Mouse (Mus musculus): ENCODE results near the gene Gm10490. TPM values are rescaled to one million over a fixed set of nuclear protein-coding genes. Genes with fewer than 3 reads are reported as not detected.
"Not testable (repeated sequence)": the region's sequence is repeated elsewhere in the genome, so short reads cannot be mapped to it uniquely, and the experiment has no call there.

The Gm10490 gene
- not detected in 2 replicates for polyA plus RNA-seq (2015; fragmentation: Nextera tagmentation; extraction: Ambion mirVana)

DNA sequence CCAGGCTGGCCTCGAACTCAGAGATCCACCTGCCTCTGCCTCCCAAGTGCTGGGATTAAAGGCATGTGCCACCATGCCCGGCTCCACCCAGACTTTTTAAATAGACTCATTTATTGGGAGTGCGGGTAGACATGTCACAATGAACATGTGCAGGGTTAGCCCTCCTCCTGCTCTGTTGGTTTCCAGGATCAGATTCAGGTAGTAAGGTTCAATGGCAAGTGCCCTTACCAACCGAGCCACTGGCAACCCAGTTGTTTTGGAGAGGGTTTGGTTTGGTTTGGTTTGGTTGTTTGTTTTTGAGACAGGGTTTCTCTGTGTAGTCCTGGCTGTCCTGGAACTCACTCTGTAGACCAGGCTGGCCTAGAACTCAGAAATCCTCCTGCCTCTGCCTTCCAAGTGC, at the start of gene Gm10490:
Gene Gm10490 (plus strand): TSS at position 301 of the 400 bp plus-strand sequence.
- not testable (repeated sequence) for H3K27ac ChIP-seq; H3K4me2 ChIP-seq (replicated peaks); ATAC-seq (ENCODE audit: low FRiP score, low read depth); H3K9ac ChIP-seq; H3K9me3 ChIP-seq; H3K27me3 ChIP-seq; H3K4me1 ChIP-seq; H3K4me3 ChIP-seq
- peaks cover 12% of the 10 kb centered on the region for H3K36me3 ChIP-seq
- WGBS, result 93% methylated on average over 4 of the region's 4 CpGs

GRCm38 (mm10) chrX:7863181-7863580, 46.2 kb upstream of the Gm10490 start:
- no peak overlapping the region for H3K27ac ChIP-seq
- H3K4me1 ChIP-seq, result no peaks in the 10 kb centered on the region
- H3K4me2 ChIP-seq (replicated peaks), result no peak overlapping the region
- peaks cover 15% of the 10 kb centered on the region for H3K36me3 ChIP-seq
- H3K27me3 ChIP-seq, result no peaks in the 10 kb centered on the region
- no peak for ATAC-seq (ENCODE audit: low FRiP score, low read depth)
- H3K9me3 ChIP-seq, result no peaks in the 10 kb centered on the region
- H3K9ac ChIP-seq, result no peak overlapping the region
- no peak overlapping the region for H3K4me3 ChIP-seq
- 93% methylated on average over 1 of the region's 1 CpGs for WGBS

DNA sequence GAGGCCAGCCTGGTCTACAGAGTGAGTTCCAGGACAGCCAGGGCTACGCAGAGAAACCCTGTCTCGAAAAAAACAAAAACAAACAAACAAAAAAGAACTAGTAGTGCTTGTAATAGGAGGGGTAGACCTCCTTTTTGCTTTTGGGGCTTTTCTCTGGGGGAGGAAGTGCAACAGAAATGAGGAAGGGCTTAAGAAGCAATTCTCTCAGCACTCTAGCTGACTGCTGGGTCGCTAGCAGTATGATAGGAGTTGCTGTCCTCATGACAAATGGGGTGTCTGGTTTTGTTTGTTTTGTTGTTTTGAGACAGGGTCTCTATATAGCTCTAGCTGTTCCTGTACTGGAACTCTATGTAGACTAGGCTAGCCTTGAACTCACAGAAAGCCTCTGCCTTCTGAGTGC, 44.8 kb upstream of the Gm10490 start:
- no peak for ATAC-seq (ENCODE audit: low FRiP score, low read depth)
- Histone ChIP-seq H3K9me3 (no peaks in the 10 kb centered on the region), H3K36me3 (peaks cover 12% of the 10 kb centered on the region), H3K4me3 (no peak overlapping the region), H3K9ac (no peak overlapping the region), H3K4me2 (replicated peaks) (no peak overlapping the region), H3K4me1 (no peaks in the 10 kb centered on the region), H3K27ac (no peak overlapping the region), H3K27me3 (no peaks in the 10 kb centered on the region)
- 82% methylated on average over 3 of the region's 3 CpGs for WGBS

GRCm38 (mm10) chrX:7865343-7865742, 44.0 kb upstream of the Gm10490 start:
- Histone ChIP-seq H3K27ac (no peak overlapping the region), H3K36me3 (peaks cover 12% of the 10 kb centered on the region), H3K9ac (no peak overlapping the region), H3K4me3 (no peak overlapping the region), H3K4me2 (replicated peaks) (no peak overlapping the region), H3K9me3 (no peaks in the 10 kb centered on the region), H3K27me3 (no peaks in the 10 kb centered on the region), H3K4me1 (no peaks in the 10 kb centered on the region)
- ATAC-seq (ENCODE audit: low FRiP score, low read depth), result no peak
- WGBS, result 59% methylated on average over 2 of the region's 2 CpGs

- WGBS, result 75% methylated on average over 2 of the region's 2 CpGs
Observed at GRCm38 (mm10) chrX:7865786-7866185, 43.6 kb upstream of the Gm10490 start.

DNA sequence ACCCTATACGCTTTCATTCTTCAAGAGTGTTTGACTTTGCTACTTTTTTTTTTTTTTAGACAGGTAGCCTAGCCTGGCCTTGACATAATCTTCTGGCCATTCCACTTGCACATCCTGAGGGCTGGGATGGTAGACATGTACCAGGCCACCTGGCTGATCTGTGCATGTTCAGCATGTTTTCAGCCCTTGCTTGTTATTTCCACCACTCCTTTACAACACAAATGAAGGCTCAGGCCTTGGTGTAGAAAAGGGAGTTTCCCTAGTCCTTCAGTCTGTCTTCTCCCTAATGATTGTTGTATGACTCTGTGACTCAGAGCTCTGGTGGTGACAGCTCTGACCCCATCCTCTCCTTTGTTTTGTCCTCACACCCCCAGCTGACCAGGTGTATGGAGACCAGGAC, 42.2 kb upstream of the Gm10490 start:
- H3K4me3 ChIP-seq, result no peak overlapping the region
- no peaks in the 10 kb centered on the region for H3K27me3 ChIP-seq
- 85% methylated on average over 1 of the region's 1 CpGs for WGBS
- H3K9me3 ChIP-seq, result no peaks in the 10 kb centered on the region
- H3K4me2 ChIP-seq (replicated peaks), result no peak overlapping the region
- ATAC-seq (ENCODE audit: low FRiP score, low read depth), result no peak
- H3K36me3 ChIP-seq, result peaks cover 19% of the 10 kb centered on the region
- no peaks in the 10 kb centered on the region for H3K4me1 ChIP-seq
- no peak overlapping the region for H3K9ac ChIP-seq
- H3K27ac ChIP-seq, result no peak overlapping the region

More at GRCm38 (mm10) chrX:7865786-7866185, 43.6 kb upstream of the Gm10490 start:
- peaks cover 12% of the 10 kb centered on the region for H3K36me3 ChIP-seq
- no peaks in the 10 kb centered on the region for H3K9me3 ChIP-seq
- ATAC-seq (ENCODE audit: low FRiP score, low read depth), result no peak
- no peaks in the 10 kb centered on the region for H3K27me3 ChIP-seq
- no peak overlapping the region for H3K4me3 ChIP-seq
- no peaks in the 10 kb centered on the region for H3K4me1 ChIP-seq
- no peak overlapping the region for H3K4me2 ChIP-seq (replicated peaks)
- no peak overlapping the region for H3K27ac ChIP-seq
- H3K9ac ChIP-seq, result no peak overlapping the region

GRCm38 (mm10) chrX:7868506-7868905, 40.8 kb upstream of the Gm10490 start:
- Histone ChIP-seq H3K9ac (no peak overlapping the region), H3K4me3 (no peak overlapping the region), H3K4me2 (replicated peaks) (no peak overlapping the region), H3K36me3 (peaks cover 24% of the 10 kb centered on the region), H3K27me3 (no peaks in the 10 kb centered on the region), H3K4me1 (no peaks in the 10 kb centered on the region), H3K9me3 (no peaks in the 10 kb centered on the region), H3K27ac (no peak overlapping the region)
- WGBS, result 66% methylated on average over 2 of the region's 2 CpGs
- ATAC-seq (ENCODE audit: low FRiP score, low read depth), result no peak

DNA sequence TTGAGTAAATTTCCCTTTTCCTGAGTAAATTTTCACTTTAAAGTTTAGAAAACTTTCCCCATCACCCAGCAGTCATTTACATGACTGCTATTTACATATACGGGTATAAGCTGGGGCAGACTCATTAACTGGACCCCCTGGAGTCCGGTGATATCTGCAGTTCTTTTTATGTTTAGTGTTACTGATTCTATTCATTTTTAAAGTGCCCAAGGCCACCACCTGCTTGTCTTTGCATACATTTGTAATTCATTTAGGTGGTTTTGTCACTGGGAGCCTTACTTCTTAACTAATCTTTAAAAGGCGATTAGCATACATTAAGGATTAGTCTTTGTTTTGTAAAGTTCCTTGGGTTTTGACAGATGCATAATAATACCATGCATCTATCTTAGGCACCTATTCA, 39.5 kb upstream of the Gm10490 start:
- Histone ChIP-seq H3K4me1 (no peaks in the 10 kb centered on the region), H3K27ac (no peak overlapping the region), H3K9me3 (no peaks in the 10 kb centered on the region), H3K36me3 (peaks cover 35% of the 10 kb centered on the region), H3K4me2 (replicated peaks) (no peak overlapping the region), H3K27me3 (no peaks in the 10 kb centered on the region), H3K9ac (no peak overlapping the region), H3K4me3 (no peak overlapping the region)
- WGBS, result 41% methylated on average over 3 of the region's 3 CpGs
- ATAC-seq (ENCODE audit: low FRiP score, low read depth), result no peak

GRCm38 (mm10) chrX:7878007-7878419, 31.3 kb upstream of the Gm10490 start, which contains the start of gene Pim2:
Gene Pim2, plus strand, starts transcription at chrX:7878262.
- Histone ChIP-seq H3K4me1 (peaks cover 3% of the 10 kb centered on the region; the same call in 1 of the 2 replicates), H3K27me3 (no peaks in the 10 kb centered on the region), H3K4me2 (replicated peaks) (peak within 1 kb of the TSS; percentile 89), H3K4me3 (peak within 1 kb of the TSS; percentile 46), H3K9ac (peak within 1 kb of the TSS; percentile 60), H3K27ac (no peak within 1 kb of the TSS), H3K36me3 (peaks cover 18% of the 10 kb centered on the region), H3K9me3 (no peaks in the 10 kb centered on the region)
- ATAC-seq (ENCODE audit: low FRiP score, low read depth), result peak; percentile 80
- WGBS, result 7% methylated on average over 37 of the region's 38 CpGs

GRCm38 (mm10) chrX:7878495-7878894, 30.8 kb upstream of the Gm10490 start:
- peak; percentile 48 for ATAC-seq (ENCODE audit: low FRiP score, low read depth)
- peak overlapping the region; percentile 89 for H3K4me2 ChIP-seq (replicated peaks)
- peaks cover 3% of the 10 kb centered on the region; the same call in 1 of the 2 replicates for H3K4me1 ChIP-seq
- WGBS, result 9% methylated on average over 21 of the region's 21 CpGs
- H3K9me3 ChIP-seq, result no peaks in the 10 kb centered on the region
- H3K27me3 ChIP-seq, result no peaks in the 10 kb centered on the region
- peak overlapping the region; percentile 46 for H3K4me3 ChIP-seq
- H3K9ac ChIP-seq, result peak overlapping the region; percentile 60
- no peak overlapping the region for H3K27ac ChIP-seq
- H3K36me3 ChIP-seq, result peaks cover 16% of the 10 kb centered on the region

GRCm38 (mm10) chrX:7879819-7880218, 29.5 kb upstream of the Gm10490 start:
- H3K9me3 ChIP-seq, result no peaks in the 10 kb centered on the region
- H3K27me3 ChIP-seq, result no peaks in the 10 kb centered on the region
- no peak overlapping the region for H3K9ac ChIP-seq
- peaks cover 6% of the 10 kb centered on the region; the same call in 1 of the 2 replicates for H3K36me3 ChIP-seq
- peaks cover 3% of the 10 kb centered on the region; the same call in 1 of the 2 replicates for H3K4me1 ChIP-seq
- WGBS, result 7% methylated on average over 11 of the region's 11 CpGs
- peak overlapping the region; percentile 8 for H3K4me3 ChIP-seq
- H3K27ac ChIP-seq, result no peak overlapping the region
- peak; percentile 42; the same call in 1 of the 2 replicates for ATAC-seq (ENCODE audit: low FRiP score, low read depth)
- peak overlapping the region; percentile 89 for H3K4me2 ChIP-seq (replicated peaks)

GRCm38 (mm10) chrX:7883841-7884567, 25.3 kb upstream of the Gm10490 start, which contains the start of gene Slc35a2:
Gene Slc35a2, plus strand, starts transcription at chrX:7884028.
- H3K27ac ChIP-seq, result peak within 1 kb of the TSS; percentile 75; the same call in 1 of the 2 replicates
- peaks cover 3% of the 10 kb centered on the region; the same call in 1 of the 2 replicates for H3K4me1 ChIP-seq
- peak within 1 kb of the TSS; percentile 56 for H3K9ac ChIP-seq
- peak within 1 kb of the TSS; percentile 58 for H3K4me3 ChIP-seq
- no peaks in the 10 kb centered on the region for H3K9me3 ChIP-seq
- ATAC-seq (ENCODE audit: low FRiP score, low read depth), result peak; percentile 90
- H3K36me3 ChIP-seq, result peaks cover 3% of the 10 kb centered on the region; the same call in 1 of the 2 replicates
- WGBS, result 12% methylated on average over 49 of the region's 49 CpGs
- peak within 1 kb of the TSS; percentile 70 for H3K4me2 ChIP-seq (replicated peaks)
- H3K27me3 ChIP-seq, result no peaks in the 10 kb centered on the region

Data from limb, embryonic 13.5 days (tissue).